Mouse (Mus musculus) adrenal gland, adult 8-10 months (tissue): Measurements from ENCODE around the gene Dtnbp1. TPM values are rescaled to one million over a fixed set of nuclear protein-coding genes. Genes with fewer than 3 reads are reported as not detected.

Experiments used
- DNase-seq: peaks from one replicate; pipeline ENCODE4 v3.0.0; 2022
- total RNA-seq, 4 experiments: library from RNA; stranded (reverse); gene quantifications; 2 replicates each; pipeline ENCODE4 v1.2.4; 2022

The Dtnbp1 gene
- total RNA-seq, 4 experiments from 2014 or later = 36.0 to 41.1 (median 39.5) TPM

DNA sequence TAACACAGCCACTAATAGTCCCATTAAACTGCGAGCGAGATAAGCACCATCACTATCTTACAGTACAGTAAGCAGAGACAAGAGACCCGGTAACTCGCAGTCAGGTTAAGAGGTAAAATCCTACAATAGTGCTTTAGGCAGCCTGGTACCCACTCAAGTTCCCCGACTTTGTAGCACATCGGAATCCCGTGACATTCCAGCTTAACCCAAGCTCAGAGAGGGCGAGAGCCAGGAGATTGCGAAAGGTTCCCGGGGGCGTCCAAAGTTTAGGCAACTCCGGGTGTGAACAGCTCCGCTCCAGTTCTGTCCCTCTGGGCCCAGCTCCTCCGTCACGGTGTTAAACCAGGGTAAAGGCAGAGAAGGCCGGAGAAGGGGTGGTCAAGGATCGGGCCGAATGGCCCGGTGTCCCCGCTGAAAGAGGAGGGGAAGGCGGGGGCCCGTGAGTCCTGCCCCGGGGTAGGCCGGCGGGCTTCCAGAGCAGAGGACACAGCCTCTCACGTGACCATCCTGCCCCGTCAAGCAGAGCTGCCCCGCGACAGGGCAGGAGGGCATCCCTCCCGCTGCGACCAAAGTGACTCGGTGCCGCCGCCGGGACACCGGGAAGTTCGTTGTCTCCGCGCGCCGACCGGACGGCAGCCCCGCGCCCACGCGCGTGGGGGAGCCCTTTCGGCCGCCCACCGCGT is 578 bp downstream of the Dtnbp1 start:
- peak; percentile 63 for DNase-seq

DNA sequence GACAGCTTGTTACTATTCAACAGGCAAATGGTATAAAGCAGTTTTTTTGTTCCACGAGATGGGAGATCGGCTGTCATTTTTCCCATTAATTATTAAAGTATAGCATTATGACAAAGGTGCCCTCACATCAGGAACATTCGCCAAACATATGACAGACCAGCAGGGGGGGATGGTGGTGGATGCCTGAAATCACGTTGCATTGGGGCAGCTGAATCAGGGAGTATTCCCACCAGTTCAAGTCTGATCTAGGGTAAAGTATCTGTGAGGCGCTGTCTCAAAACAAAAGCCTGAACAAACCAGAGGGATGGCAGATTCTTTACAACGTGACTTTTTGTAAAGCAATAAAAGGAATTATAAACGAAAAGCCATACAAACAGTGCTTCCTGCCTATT is 1.1 kb downstream of the Dtnbp1 start:
- DNase-seq = no peak

DNA sequence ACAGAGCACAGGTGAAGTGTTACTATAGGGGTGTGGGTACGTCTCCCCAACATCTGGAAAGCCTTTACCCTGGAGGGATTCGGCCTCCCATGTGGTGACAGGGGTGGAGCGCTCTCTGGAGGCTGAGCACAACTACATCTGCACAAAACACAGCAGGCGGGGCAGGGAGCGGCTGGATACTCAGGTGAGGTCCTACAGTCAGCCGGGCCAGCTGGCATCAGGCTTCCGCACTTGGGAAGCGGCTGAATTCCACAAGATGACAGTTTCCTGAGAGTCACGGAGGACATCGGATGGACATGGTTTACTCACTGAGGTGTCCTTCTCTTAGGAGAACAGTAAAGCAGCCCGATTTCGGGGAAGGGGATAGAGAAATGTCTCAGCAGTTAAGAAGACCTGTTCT is 2.7 kb downstream of the Dtnbp1 start:
- no peak for DNase-seq

DNA sequence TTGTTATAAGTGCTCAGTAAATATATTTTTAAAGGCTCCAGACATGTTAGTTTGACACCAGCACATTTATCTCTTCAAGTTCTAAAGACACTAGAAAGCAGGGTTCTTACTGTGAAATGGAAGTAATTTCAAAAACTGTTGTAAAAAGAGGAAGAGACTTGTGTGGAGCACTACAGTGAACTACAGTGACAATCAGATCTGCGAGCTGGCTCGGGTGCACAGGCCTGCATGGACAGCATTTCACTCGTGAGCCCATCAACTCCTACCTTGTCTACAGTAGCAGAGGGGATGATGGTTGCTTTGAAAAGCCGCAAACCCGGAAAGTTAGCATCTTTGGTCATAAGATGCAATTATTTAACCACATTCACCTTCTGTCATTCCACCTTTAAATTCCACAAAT is 5.6 kb downstream of the Dtnbp1 start:
- DNase-seq = no peak

DNA sequence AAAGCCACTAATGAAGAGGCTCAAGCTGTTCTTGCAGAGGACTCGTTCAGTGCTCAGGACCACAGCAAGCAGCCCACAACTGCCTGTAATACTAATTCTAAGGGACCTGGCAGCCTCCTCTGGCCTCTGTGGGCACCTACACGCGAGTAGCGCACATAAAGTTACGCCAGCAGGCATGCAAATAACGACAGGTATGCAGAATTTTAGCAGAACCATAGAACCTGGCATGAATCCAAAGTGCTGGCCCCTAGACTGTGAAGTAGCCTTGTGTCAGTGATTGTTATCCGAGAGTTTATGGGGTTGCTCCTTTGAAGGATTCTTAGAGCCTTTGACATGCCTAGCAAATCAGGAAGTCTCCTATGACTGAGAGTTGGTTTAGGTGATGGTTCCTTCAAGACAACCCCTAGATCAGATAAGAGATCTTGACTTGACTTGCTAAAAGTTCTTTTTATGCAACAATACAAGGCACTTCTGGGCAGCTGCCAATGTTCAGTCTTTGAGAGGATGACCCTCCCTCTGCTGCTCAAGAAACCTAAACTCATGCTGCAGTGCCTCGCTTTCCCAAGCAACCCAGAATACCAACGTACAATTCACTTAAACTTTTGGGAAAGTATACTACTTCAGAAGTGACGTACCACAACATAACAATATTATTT is 9.3 kb downstream of the Dtnbp1 start:
- no peak for DNase-seq

DNA sequence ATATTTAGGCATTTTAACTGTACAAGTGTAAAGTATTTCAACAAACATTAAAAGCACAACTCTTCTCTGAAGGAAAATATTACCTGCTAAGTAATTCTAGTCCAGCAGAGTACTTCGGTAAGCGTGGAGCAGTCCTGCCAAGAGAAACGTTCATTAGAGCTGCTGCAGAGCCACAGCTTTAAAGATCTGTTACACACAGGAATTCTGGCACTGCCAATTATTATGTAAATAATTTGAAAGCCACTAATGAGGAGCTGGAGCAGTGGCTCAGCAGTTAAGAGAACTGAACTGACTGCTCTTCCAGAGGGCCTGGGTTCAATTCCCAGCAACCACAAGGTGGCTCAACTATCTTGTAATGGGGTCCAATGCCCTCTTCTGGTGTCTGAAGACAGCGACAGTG is 10.0 kb downstream of the Dtnbp1 start:
- DNase-seq = no peak

DNA sequence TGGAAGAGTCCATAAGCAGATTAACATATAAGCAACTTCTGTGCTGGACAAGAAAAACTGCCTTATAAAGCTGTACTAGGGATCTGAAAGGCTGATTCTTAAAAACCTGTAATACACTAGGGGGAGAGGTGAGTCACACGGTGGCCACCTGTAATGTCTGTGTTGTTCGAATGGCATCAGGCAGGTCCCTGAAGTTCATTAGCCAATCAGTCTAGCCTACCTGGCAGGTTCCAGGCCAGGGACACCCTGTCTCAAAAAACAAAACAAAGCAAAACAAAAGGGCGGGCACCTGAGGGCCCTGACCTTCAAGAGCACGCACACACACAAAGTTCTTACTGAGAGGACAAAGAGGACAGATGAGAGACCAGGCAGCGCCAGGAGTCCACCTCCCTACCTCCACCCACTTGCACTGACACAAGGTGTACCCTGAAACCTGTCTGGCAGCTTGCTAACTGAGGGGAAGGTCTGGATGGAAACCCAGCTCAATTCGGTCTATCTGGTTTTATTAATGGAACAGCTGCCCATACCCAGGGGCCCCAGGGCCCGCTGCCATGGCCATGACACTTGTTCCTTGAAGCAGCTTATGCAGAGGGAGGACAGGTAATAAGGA is 11.8 kb downstream of the Dtnbp1 start:
- no peak for DNase-seq

DNA sequence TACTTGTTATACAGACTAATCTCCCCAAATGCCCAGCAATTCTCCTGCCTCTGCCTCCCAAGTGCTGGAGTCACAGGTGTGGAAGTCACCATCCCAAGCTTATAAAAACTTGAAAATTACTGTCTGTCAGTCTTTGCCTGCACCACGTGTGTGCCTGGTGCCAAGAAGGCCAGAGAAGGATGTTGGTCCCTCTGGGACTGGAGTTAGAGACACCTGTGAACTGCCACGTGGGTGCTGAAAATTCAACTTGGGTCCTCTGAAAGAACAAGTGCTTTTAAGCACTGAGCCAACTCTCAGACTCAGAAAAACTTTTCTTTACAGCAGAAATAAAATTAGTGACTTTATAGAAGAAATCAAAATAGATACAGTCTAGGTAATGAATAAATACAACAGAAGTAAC is 15.6 kb downstream of the Dtnbp1 start:
- no peak for DNase-seq

DNA sequence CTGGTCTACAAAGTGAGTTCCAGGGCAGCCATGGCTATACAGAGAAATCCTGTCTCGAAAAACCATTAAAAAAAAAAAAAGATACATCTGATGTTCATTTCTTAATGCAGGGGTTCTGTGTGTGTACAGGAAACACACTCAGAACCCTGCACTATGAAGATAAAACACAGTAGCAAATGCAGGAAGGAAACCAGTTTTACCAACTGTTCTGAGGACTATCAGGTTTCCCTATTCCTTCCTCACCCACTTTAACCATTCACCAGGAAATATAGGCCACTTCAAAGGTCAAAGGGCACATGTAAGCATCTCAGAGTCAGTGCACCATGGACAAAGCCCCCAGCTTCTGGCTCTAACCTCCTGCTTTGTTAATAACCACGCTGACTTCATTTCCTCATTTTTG is 16.6 kb downstream of the Dtnbp1 start:
- no peak for DNase-seq

DNA sequence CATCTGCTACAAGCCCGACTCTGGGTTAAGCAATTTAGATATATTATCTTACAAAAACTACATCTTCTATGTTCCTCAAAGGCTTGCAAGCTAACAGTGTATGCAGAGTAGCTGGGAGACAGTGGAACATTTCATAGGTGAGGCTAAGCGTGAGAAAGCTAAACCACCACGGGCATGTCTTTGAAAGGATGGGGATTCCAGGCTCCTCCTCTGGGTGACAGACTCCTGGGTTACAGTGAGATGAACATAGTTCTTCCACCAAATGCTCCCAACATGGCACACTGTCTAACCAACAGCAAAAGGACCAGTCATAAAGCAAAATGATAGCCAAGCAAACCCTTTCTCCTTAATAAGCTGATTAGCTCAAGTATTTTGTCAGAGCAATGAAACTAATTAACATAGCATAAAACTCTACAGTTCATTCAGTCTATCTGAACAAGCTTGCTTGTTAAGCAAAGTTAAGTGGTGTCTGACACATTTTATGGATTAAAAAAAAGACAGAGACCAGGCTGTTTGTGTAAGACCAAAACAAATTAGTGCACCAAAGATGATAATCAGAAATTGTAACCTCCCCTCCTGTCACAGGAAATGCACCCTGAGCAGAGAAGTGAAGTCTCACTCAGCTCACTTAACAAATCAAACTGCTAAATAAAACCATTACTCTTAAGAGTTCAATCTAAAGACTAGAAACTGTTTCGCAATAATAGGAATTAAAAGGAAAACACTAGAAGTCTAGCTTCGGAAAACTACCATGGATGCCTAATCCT is 18.1 kb downstream of the Dtnbp1 start:
- no peak for DNase-seq

DNA sequence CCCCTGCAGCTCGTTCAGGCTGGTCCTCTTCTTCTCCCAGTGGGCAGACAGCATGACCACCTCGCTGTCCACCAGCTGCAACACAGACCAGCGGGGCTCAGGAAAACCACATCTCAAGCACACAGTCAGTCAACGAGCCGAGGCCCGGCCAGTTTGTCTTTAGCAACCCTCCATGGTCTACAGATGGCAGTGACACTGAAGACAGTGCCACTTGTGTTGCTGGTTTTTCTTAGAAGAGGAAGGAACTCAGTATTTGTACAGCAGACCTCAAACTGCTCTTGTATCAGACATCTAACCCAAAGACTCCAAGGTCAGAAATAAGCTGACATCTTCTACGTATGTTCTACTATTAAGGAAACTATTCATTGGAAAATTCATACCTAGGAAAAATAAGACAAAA is 19.1 kb downstream of the Dtnbp1 start:
- no peak for DNase-seq

DNA sequence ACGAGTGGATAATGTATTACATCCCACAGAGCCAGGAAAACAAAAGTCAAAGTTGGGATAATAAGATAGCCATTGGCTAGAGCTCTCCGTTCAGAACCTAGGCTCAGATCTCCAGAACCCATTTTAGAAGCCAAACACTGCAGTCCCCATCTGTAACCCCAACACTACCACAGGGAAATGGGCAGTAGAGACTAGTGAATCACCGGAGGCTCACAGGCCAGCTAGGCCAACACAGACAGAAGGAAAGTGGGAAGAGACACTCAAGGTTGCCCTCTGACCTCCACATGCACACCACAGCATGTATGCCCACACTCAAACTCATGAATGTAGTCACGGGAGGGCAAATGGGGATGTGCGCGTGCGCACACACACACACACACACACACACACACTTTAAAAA is 22.5 kb downstream of the Dtnbp1 start:
- no peak for DNase-seq

DNA sequence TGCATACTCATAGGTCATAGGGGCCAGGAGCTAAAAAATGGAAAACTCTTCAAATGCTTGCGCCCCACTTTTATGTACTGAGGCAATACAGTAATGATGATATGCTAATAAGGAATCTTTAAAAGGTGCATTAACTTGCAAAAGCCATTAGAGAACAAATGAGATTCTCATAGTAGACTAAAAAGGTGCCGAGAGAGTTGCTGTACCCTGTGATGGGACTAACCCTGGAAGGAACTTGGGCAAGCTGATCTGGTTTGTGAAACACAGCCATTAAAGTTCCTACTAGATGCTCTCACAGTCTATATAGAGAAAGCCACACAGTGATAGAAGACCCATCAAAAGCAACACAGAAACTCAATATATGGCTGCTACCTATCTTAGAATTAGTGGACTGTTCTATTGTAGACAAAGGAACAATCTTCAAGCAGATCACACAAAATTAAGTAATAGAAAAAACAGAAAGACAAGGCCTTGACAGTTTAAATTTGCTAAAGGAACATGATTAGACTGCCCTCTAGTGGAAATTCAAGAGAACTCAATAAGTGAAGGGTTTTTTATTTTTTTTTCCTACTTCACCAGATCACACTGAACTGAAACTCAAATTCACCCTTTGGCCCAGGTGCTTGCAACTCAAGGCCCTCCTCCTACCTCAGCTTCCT is 24.3 kb downstream of the Dtnbp1 start:
- DNase-seq = no peak

DNA sequence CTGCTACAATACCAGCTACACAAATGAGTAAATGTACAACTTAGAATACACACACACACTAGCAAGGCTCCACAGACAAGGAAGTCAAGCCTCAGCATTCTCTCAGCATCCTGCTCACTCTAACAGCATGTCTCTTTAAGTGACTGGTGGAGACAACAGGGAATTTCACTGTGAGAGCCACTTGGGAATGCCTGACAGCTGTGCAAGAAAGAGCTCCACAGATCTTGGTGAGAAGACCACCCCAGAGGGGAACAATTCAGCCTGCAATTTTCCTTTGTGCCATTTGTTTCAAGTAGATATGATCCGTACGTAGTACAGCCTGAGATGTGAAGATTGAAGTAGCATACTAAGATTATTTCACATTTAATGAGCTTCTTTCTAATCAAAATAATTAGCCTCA is 24.9 kb downstream of the Dtnbp1 start:
- no peak for DNase-seq

DNA sequence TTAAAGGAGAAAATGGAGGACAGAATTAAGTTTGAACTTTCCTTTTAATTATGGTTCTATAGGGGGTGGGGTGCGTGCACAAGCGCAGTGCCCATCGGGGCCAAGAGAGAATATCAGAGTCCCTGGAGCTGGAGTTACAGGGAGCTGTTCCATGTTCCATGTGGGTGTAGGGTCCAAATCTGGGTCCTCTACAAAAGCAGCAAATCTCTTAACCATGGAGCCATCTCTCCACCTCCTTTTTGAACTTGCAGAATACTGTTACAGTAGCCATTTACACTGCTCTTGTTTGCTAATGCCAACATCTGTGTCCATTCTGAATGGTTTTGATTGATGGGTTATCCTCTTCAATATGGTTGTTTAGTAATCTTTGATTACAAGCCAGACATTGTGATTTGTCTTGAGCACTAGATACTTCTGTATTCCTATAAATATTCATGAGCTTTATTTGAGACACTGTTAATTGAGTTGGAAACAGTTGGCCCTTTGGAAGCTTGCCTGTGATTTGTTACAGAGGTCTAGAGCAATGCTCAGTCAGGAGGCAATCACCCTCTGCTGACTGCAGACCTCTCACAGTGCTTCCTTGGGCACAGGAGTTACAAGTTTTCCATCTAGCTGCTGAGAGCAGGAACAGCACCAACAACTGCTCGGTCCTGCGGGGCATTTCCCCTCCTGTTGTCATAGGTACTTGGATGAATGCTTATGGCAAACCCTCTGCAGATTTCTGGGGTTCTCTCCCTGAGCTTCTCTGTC is 41.2 kb downstream of the Dtnbp1 start:
- DNase-seq = no peak

DNA sequence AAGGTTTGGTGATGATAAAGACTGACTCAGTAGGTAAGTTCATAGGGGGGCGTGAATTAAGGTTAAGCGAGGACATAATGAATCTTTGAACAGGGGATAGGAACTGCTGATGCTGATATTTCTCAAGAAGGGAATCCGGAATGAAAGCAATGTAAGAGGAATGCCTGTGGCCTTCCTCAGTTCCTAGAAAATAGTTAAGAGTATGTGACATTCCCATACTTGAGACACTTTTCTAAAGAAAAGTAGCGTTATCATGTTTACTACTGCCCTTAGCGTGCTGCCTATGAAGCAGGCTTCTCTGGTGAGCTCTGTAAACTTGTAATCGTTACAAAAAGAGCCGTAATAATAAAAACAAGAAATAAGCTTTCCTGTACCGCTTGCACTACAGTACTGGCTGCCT is 44.9 kb downstream of the Dtnbp1 start:
- DNase-seq = no peak

DNA sequence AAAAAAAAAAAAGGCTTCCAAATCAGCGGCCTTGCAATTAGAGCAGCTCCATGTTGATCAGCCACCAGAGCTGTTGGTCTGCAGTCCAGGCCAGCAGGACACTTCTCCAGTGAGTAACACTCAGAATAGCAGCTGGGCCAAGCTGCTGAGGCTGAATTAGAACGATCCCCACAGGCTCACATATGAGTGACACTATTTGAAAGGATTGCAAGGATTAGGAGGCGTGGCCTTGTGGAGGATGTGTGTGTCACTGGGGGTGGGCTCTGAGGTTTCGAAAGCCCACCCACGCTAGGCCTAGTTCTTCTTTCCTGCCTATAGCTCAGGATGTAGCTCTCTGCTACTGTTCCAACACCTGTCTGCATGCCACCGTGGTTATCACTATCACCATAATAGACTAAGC is 46.2 kb downstream of the Dtnbp1 start:
- DNase-seq = no peak

DNA sequence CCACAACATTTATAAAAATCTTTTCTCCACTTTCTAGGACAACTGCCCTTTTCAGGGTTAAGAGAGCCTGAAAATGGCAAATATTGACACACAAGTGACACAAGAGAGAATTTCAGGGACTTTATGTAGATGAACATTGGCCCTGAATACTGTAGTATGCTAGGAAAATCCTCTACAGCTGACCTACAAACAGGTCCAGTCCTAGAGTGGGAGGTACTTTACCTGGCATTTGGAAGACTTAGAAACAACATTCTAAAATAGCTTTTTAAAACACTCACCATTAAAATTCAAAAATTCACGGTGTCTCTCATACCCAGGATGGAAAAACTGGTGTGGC is 47.7 kb downstream of the Dtnbp1 start:
- DNase-seq = no peak

DNA sequence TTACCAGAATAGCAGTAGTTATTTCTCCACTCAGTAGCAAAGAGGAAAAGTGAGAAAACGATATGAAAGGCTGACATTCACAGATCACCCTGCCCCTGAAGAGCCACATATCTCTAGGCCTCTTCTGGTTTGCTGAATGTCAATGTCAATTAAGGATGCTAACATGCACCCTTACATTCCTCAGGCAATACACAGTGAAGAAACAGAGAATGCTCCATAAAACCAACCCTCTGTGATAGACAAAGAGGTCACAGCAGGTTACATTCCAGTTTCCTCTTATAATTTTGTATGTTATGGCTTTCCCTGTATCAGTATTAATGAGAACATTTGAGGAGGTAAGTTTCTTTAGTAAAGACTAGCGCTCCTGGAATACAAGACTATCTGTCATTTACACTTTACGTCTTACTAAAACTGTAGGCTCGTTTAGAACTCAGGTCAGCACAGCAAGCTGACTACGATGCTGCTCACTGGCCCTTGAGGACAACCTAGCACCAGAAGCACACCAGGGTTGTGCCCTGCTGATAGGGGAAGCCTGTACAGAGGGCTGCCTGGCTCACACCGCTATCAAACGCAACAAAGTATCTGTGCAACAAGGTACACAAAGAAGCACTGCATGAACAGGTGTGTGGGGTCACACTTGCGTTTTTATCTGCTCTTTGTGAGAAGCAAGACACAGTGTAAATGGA is 48.3 kb downstream of the Dtnbp1 start:
- no peak for DNase-seq

DNA sequence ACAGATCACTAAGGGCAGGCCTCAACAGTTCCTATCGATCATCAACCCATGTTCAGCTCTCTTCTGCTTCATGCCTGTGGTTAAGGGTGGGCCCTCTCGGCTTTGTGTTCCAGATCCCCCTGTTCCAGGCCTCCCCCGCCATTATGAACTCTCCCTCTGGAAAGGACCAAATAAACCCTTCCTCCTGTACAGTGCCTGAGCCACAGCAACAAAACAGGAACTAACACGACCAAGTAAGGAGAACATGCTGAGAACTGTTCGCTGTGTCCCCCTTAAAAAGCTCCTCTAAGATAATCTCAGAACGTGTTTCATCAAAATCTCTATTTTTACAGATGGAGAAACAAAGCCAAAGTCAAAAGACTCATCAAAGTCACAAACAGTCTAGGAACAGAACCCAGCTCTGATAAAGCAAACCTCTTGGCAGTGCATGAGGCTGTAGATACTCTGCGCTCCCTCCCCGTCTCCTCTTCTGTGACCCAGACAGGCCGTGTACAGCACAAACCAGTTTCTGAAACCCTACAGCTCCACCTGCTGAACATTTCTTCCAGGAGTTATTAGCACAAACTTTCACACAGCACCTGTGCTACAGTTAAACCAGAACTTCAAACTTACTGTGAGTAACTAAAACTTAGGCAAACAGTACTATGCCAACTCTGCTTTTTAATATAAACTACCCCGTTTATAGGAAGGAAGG is 49.4 kb downstream of the Dtnbp1 start:
- DNase-seq = no peak
